Mouse (Mus musculus): ENCODE measurements around the gene Fam181a.

The Fam181a gene

DNA sequence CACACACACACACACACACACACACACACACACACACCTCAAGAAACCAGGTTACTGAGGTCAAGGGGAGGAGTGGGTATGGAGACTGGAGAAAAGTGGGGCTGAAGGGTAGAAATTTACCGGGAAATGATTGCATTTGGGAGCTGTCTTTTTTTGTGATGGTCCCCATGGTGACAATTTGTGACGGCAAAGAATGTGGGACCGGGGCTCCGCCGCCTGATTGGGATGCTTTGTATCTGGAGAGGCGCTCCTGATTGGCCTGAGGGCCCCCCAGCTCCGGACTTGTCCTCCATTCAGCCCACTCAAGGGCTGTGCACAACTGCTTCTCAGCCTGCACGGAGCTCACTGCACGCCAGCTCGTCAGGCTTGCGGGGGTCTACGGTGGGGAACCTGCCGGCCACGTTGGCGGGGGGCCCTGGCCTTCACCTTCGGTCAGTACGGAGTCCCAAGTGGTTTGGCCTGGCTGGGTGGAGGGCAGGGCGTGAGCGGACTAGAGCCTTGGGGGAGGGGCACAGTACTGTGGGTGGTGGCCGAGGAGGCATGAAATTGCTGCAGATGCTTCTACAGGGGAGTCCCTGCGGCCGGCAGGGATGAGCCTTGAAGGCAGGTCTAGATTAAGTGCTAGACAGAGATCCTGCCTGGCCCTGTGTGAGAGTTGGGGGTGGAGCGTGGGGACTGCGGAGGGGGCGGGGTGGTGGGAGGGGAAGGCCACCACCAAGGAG lies 4.0 kb downstream of the Fam181a start:
- DNase-seq (ENCODE audit: low spot score), result no peak

DNA sequence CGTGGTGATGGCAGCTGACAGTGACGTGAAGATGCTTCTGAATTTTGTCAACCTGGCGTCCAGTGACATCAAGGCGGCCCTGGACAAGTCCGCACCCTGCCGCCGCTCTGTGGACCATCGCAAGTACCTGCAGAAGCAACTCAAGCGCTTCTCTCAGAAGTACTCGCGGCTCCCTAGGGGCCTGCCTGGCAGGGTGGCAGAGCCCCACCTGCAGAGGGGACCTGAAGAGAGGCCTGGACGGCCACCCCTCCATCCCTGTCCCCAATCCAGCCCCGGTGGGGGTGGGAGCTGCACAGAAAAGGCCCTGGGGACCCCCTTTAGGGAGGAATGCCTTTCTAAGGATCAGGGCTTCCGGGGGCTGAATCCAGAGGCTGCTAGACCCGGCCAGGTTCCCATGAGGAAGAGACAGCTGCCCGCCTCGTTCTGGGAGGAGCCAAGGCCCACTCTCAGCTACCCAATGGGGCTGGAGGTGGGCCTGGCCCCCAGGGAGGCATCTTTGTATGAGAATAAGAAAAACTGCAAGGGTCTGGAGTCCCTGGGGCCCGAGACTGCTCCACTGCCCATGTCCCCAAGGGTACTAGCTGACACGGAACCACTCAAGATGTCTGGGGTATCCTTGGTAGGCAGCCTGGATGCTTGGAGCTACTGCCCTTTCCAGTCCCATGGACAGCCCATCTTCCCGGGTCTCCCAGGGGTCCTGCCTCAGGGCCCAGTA lies 5.2 kb downstream of the Fam181a start:
- no peak for DNase-seq (ENCODE audit: low spot score)

DNA sequence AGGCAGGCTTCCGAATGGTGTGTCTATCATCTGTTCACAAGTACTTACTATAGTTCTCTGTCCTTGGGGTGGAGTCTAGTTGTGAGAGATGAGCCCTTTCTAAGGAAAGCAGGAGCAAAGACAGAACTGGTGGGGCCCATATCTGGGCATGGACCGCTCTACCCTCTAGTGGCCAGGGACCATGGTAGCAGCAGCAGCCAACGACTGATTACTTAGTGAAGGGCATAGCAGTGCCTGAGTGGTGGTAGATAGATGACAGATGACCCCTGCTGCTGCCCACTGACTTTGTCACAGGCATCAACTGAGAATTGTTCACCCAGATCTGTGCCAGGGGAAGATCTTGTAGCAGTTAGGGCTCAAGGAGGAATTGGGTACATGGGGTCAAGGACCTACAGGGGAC lies 12.0 kb downstream of the Fam181a start:
- DNase-seq (ENCODE audit: low spot score), result no peak

DNA sequence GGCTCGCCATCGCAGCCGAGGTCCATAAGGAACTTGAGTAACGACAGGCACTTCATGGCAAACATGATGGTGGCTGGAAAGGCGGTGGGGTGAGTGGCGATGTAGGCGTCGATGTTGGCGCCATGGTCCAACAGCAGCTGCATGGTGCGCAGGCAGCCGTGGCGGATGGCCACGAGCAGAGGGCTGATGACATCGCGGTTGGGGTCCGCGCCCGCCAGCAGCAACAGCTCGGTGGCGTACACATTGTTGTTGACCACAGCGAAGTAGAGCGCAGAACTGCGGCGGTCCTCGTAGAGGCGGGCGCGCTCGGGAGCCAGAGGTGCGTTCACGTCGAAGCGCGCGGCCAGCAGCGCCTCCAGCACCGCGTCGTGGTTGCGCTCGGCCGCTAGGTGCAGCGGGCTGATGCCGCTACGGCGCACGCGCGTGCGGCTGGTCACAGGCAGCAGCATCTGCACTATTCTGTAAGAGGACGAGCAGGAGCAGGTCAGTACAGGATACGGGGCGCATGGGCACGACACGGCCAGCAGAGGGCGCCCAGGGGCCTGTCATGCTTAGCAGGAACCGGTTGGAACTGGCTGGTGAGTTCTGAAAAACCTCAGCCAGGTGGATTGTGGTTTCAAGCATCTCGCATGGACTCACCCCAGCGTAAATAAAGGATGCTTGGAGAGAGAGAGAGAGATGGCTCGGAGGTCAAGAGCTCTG lies 14.5 kb downstream of the Fam181a start:
- peak; percentile 80 for DNase-seq (ENCODE audit: low spot score)

DNA sequence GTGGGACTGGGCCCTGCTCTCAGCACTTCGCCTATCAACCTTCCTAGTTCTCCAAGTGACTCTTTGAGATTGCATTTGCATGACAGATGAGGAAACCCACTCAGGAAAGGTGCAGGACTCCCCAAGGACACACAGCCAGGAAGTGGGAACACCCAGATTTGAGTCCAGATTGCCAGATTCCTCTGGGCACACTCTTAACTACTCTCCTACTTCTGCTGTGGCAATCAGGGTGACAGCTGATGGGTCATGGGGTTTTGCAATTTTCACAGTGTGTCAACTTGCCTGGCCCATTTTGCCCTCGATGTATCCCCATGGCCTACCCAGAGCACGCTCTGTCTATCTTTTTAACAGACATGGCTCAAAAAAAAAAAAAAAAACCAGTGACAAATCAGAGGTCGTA lies 15.8 kb downstream of the Fam181a start:
- DNase-seq (ENCODE audit: low spot score), result no peak

DNA sequence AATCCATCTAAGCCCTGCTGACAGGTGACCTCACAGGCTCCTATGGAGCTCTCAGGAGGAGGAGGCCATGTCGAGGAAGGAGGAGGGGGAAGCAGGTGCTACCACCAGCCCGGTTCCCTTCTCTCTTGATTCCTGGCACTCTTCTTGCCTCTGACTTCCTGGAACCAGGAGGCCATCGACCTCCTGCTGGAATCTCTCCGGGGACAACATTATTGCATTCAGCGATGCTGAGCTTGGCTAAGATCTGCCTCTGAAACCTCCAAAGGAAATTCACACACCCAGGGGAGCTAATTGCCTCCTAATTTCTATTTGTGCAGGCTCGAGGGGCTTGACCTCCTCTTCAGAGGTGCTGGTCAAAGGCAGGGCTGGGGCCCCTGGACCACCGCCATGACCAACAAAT lies 16.3 kb downstream of the Fam181a start:
- no peak for DNase-seq (ENCODE audit: low spot score)

DNA sequence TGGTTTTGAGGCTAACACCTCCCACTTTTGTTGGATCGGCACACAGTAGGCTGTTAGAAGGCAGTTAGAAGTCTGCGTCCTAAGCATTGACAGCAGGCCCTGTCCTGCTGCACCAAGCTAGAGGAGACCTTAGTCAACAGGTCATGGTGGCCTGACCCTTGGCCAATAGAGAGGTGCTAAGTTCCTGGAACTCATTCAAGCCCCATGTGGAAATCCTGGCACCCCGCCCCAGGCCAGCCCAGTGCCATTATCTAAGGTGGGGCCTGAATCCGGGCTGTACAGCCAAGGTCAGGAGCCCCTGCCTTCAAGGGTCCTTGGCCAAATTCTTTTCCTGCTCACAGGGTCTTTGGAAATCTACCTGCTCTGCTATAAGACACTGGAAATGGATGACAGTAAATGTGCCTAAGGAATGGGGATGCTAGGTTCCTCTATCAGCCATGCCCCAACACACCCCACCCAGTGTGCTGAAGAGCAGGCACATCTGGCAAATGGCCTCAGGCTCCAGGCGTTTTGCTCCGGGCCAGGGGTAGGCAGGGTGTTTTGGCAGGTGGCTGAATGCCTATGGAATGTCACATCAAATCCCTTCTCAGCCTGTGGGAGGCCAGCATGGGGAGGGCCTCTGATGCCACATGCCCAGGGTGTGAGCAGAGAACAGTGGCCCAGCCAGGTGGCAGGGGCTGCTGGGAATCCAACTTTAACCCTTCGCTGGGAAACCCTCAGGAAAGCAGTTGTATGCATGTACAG lies 17.8 kb downstream of the Fam181a start:
- no peak for DNase-seq (ENCODE audit: low spot score)

DNA sequence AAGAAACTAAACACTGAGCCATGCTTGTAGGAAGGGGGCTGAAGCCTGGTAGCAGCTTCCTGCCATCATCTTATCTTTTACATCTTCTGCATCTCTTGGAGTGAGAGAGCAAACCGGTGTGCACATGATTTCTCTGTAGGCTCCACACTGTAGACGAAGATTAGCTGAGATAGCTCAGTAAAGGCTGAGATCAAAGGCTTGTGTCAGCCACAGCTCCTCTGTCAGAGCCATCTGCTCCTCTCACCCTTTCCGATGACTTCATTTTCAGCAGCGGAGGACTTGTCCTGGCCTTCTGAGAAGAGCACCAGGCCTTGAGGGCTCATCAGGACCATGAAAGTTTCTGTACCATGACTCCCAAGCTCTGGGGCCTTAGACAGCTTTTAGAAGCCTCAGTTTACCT lies 20.7 kb downstream of the Fam181a start:
- DNase-seq (ENCODE audit: low spot score), result no peak

DNA sequence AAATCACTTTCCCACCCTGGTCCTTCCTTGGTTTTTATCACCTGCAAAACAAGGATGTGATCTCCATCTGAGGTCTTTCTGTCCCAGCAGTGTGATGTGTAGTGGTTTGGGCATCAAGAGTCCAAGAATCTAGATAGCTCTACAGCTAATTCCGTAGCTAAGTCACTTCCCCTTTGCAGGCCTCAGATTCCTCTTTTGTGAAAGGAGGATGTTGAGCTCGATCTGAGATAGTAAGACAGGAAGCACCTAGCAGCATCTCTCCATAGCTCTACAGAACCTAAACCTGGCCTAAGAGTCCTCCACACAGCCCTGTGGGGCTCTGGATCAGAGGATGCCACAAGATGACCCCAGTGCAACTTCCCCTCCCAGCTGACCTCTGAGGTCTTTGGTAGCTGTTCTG lies 22.1 kb downstream of the Fam181a start:
- DNase-seq (ENCODE audit: low spot score), result no peak

DNA sequence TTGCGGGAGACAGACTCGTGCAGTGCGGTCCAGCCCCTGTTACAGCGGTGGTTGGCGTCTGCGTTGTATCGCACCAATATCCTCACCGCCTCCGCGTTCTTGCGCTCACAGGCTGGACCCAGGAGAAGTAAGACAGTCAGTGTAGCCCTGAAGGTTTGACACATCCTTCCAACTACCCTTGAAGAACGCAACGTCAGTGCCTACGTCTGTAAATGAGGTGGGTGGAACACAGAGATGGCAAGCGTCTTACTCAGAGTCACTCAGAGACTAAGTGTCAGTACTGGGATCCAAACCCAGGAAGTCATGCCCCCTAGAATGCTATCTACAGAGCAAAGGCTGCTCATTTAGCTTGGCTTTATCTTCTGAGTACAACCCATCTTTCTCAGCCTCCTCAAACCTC lies 22.7 kb downstream of the Fam181a start:
- DNase-seq (ENCODE audit: low spot score), result no peak

DNA sequence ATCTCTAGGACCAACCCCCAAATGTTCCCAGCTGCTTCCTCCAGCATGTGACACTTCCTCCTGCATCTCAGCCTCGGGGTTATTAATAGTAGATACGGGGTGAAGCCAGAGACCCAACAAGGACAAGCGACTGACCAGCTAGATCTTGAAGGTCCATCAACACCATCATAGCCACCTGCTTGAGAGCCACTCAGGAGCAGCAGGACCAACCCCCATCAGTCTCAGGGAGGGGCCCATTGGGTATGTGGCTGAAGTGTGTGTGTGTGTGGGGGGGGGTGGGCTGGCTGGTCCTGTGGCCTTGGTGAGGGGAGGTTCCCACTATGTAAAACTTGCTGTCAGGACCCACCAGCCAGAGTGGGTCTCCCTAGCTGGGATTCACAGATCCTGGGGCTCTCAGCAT lies 26.0 kb downstream of the Fam181a start:
- no peak for DNase-seq (ENCODE audit: low spot score)

DNA sequence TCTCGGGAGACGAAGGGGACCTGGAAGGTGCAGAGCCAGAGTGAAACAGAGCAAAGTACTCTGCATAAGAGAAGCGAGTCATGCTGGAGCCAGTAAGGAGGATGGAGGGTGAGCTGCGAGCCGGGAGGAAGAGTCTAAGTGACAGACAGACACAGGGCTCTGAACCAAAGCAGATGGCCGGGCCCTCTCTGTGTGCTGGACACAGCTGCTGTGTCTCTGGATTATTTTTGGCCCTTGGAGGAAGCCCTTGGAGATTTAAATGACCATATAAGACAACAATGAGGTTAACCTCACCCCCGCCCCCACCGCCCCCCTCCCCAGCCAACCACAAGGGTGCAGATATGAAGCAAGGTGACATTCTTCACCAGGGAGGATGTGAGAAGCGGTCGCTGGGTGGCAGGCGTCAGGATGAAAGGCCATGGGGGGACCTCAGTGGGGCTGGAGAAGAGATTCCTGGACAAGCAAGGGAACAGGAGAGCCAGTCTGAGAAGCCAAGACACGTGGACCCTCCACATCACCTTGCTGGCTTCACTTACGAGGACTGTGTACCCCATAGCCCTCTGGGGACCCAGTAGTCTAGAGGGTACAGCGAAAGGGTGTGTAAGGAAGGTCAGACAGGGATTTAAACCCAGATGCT lies 27.5 kb downstream of the Fam181a start:
- no peak for DNase-seq (ENCODE audit: low spot score)

DNA sequence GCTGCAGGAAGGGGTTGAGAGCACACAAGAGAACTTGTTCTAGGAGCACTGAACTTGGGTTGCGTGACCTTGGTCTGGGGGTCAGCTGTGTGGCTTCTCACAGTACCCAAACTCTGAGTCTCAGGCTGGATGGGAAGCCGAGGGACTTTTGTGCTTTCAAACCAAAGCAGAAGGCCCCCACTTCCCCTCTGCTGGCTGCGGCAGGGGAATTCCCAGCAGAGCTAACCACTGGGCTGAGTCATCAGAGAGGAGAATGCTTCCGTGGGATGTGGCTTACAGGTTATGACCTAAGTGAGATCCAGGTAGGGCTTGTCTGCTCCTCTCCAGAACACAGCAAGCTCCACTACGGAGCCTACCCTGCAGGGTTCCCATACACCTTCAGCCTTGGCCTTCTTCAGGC lies 30.4 kb downstream of the Fam181a start:
- DNase-seq (ENCODE audit: low spot score), result no peak

DNA sequence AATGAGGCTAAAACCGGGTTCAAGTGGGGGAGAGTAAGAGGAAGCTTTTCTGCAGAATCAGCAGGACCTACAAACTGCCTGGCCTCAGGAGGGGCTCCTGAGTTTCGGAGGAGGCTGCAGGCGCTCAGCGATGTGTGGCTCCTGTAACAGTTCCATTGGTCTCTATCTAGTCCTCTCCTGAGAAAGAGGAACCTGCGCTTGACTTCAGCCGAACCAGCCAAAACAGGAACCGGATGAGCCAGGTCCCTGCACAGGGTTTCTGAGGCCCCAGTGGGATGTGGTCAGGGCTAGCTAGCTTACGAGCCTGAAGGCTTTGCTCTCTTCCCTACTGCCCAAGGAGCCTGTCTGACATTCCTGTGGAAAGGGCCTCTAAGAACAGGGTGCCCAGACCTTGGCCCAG lies 32.7 kb downstream of the Fam181a start:
- no peak for DNase-seq (ENCODE audit: low spot score)

DNA sequence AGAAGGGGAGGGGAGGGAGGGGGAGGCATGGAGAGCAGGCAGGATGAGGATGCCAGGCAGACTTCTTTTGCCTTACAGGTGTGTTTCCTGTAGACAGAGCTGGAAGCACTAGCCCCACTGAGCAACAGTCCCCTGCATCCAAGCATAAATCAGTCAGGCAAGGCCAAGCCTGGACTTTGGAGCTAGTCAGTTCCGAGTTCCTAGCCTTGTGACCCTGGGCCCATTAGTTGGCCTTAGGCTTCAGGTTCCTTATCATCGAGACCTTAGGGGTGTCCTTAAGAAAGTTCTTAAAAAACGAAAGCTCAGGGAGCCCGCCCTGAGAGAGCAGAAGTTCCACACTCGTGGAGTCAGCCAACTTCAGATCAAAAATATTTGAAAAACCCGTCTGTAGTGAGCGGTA lies 34.2 kb downstream of the Fam181a start:
- DNase-seq (ENCODE audit: low spot score), result no peak

DNA sequence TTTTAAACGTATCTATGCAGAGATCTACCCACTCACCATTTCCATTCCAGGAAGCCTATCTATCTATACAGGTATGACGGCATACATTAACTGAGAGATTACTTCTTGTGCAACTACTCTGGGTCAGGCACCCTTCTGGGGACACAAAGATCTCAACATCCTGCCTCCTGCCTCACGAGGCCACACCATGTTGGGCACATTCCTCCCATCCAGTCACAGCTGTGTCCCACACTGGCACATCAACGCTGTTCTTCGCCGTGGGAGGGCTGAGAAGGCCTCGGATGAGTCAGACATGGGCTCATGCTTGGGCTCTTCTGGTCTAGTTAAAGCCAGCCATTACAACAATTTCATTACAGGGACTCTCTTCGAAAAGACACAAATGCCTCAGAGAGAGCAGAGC lies 36.2 kb downstream of the Fam181a start:
- no peak for DNase-seq (ENCODE audit: low spot score)

DNA sequence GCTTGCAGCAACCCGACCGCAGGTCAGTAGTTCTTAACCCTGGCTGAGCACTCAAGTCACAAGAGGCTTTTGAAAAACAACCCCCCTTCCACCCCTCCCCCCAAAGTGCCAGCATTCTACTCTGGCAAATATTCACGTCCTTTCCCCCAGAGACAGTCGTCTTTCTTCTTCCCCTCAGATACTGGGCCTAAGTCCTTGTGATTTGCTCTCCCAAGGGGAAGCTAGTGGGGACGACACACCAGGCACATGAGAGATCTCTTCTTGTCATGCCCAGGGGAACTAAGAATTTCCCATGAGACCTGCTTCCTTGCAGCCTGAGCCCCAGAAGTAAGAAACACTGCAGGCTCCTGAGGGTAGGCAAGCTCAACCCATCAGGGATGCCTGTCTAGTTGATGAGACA lies 36.6 kb downstream of the Fam181a start:
- no peak for DNase-seq (ENCODE audit: low spot score)

DNA sequence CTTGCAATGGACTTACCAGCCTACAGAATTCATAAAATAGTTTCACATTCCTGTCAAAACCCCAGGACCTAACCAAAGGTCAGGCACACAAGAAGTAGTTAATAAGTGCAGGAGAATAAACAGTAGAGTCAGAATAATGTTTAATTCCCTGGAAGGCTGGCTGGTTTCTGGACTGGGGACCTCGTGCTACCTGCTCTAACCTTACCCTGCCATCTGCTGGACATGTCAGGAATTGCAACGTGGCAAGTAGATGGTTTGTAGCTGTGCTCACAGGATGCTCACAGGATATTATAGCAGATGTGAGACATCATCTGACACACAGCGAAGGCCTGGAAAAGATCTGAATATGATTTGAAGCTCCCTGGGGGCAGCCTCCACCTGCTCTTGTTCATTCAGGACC lies 37.7 kb downstream of the Fam181a start:
- peak; percentile 77 for DNase-seq (ENCODE audit: low spot score)

DNA sequence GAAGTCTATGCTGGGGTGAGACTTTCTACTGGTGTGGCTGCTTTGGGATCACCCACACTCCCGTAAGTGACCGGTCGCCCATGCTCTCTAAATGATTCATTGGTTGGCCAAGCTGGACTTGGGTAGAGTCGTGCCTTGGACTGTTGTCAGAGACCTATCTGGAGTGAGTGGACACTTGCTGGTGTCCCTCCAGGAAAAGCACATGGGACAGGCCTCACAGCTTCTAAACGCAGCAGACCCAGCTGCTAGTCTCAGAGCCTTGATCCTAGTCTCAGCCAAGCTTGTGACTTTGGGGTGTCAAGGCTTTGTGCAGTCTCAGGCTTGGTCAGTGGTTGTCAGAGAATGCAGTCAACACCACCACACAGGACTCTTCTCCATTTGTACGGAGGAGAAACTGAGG lies 42.0 kb downstream of the Fam181a start:
- DNase-seq (ENCODE audit: low spot score), result no peak

DNA sequence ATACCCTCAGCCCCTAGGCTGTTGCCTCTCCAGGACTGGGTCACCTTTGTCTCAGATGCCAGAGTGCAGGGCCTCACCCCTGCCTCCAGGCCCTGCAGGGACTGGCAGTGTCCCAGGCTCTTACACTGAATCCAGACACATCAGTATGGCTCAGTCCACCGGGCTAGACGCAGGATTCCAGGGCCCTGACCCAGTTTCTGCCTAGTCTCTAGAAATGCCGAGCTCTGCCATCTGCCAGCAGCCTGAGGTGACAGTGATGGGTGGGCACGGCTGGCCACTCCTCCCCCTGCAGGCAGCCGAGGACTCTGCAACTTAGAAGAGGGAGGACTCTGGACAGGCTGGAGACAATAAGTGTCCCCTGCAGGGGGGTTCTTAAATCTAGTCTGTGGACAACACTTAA lies 42.8 kb downstream of the Fam181a start:
- no peak for DNase-seq (ENCODE audit: low spot score)

DNA sequence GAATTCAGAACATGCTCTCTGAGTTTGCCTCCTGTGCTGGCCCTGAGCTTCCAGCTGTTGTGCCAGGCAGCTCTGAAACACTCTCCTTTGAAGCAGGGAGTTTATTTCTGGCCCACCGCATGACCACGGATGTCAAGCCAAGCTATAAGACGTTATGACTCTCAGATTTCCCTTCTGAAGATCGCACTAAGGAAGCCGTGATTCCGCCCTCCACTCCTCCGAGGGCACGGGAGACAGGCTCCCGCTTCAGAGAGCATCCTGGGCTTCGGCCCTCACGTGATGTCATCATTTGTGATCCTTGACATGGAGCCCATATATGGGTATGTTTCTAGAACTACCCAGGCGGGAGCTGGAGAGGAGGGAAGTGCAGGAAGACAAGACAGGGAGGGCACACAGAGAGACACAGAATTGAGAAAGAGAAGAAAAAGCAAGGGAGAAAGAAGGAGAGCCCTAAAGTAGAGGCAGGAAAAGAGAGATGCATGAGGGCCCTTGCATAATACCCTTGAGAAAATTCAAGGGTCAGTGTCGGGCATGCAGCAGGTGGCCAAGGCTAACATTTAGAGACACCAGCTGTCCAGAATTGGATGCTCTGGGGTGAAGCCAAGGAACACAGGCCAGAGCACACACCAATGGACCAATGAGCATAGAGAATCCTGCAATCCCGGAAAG lies 45.1 kb downstream of the Fam181a start, which contains the start of gene Asb2:
Asb2 (minus strand) TSS at position 256 of the 669 bp plus-strand sequence.
- no peak for DNase-seq (ENCODE audit: low spot score)

DNA sequence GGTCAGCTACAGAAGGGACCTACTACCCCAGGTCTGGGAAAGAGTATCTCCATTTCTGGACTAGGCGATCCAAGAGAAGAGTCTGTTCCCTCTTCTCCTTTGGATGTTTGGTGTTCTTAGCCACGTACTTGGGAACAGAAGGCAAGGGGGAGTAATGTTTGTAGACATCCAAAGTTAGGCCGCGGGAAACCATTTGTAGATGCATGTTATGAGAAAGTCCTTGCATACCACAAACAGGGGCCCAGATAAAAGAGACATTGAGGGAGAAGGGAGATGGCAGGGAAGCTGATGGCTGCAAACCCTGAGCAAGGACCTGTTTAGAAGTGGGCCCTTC lies 45.6 kb downstream of the Fam181a start:
- DNase-seq (ENCODE audit: low spot score), result no peak

All from ovary, postnatal 14 days (tissue).